Mouse (Mus musculus) limb, embryonic 11.5 days (tissue): ENCODE measurements at regions not wholly inside any gene's neighbourhood (a gene's known extent, or its start where the extent isn't known, plus 50 kb on each side); places are given as distances from the start of the nearest gene placed in this dataset.

Experiments used
- ATAC-seq: fragments of 200-750 bp; cut with Nextera tagmentation; 2 replicates; pipeline ENCODE4 v1.8.0; 2017; ENCODE audit warnings: low read depth; ENCODE audit not compliant: insufficient number of reproducible peaks, low FRiP score, low TSS enrichment
- DNase-seq: peaks from one replicate; pipeline ENCODE4 v3.0.0-alpha.2; 2015; ENCODE audit warnings: low spot score
- H3K27ac ChIP-seq: fragments of 300-500 bp; sonication (generic); replicated peaks from 2 replicates; pipeline ENCODE4 v1.5.1; 2014; ENCODE audit warnings: low read depth, mild to moderate bottlenecking, low read length
- H3K27me3 ChIP-seq: fragments of 300-500 bp; sonication (generic); 2 replicates; pipeline ENCODE4 v1.6.1; 2014; ENCODE audit warnings: mild to moderate bottlenecking, low read length, mixed read lengths; ENCODE audit not compliant: control insufficient read depth, insufficient read depth
- H3K36me3 ChIP-seq: fragments of 300-500 bp; sonication (generic); 2 replicates; pipeline ENCODE4 v1.6.1; 2014; ENCODE audit warnings: mild to moderate bottlenecking, low read length, moderate library complexity, mixed read lengths; ENCODE audit not compliant: control insufficient read depth, insufficient read depth
- H3K4me1 ChIP-seq: fragments of 300-500 bp; sonication (generic); 2 replicates; pipeline ENCODE4 v1.6.1; 2014; ENCODE audit warnings: low read length, mixed read lengths; ENCODE audit not compliant: control insufficient read depth, insufficient read depth
- H3K4me2 ChIP-seq: fragments of 300-500 bp; sonication (generic); 2 replicates; pipeline ENCODE4 v1.6.1; 2014; ENCODE audit warnings: low read depth, mild to moderate bottlenecking, moderate library complexity; ENCODE audit not compliant: severe bottlenecking
- H3K4me3 ChIP-seq: fragments of 300-500 bp; sonication (generic); 2 replicates; pipeline ENCODE4 v1.5.1; 2014; ENCODE audit warnings: low read depth, low read length
- H3K9ac ChIP-seq: fragments of 300-500 bp; sonication (generic); 2 replicates; pipeline ENCODE4 v1.6.1; 2014; ENCODE audit warnings: mild to moderate bottlenecking, low read length
- H3K9me3 ChIP-seq: fragments of 300-500 bp; sonication (generic); 2 replicates; pipeline ENCODE4 v1.6.1; 2016; ENCODE audit warnings: low read length; ENCODE audit not compliant: control insufficient read depth
- whole genome bisulfite sequencing: fragments of 180-500 bp; shearing (Covaris S2); extraction: QIAGEN DNeasy Blood & Tissue Kit; methylation state at CpG from one replicate; pipeline ENCODE4 v1.1.7; 2014; 5-methylcytosine and 5-hydroxymethylcytosine counted together

DNA sequence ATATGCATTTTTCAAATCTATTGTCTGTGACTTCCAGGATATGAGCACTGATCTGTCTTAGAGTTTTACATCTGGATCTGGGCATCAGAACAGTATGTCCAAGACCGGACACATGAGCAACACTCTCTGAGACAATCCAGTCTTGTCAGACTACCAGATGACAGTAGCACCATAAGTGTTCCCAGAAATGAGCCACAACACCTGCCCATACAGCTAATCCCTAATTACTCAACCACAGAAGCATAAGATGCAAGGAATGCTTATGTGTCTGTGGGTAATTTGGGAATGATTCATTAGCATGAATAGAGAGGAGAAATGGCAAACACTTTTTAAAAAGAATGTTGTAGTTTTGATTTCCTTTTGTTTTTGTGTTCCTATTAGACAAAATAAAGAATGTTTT lies 457.6 kb downstream of the Pros1 start:
- no peaks in the 10 kb centered on the region for H3K36me3 ChIP-seq
- ATAC-seq (no peak), DNase-seq (no peak)
- H3K9me3 ChIP-seq, result no peaks in the 10 kb centered on the region
- no peak overlapping the region for H3K27ac ChIP-seq
- H3K4me2 ChIP-seq, result no peak overlapping the region
- no peak overlapping the region for H3K4me3 ChIP-seq
- no peaks in the 10 kb centered on the region for H3K27me3 ChIP-seq
- H3K4me1 ChIP-seq, result no peaks in the 10 kb centered on the region
- no peak overlapping the region for H3K9ac ChIP-seq
- WGBS, result 95% methylated on average over 1 of the region's 1 CpGs

- Histone ChIP-seq H3K4me1 (no peaks in the 10 kb centered on the region), H3K36me3 (no peaks in the 10 kb centered on the region), H3K4me3 (no peak overlapping the region), H3K9ac (no peak overlapping the region), H3K27me3 (no peaks in the 10 kb centered on the region), H3K9me3 (no peaks in the 10 kb centered on the region), H3K27ac (no peak overlapping the region), H3K4me2 (no peak overlapping the region)
- ATAC-seq (no peak), DNase-seq (no peak)
- 96% methylated on average over 1 of the region's 1 CpGs for WGBS
Observed at GRCm38 (mm10) chr16:63313544-63313943, 459.4 kb downstream of the Pros1 start.

DNA sequence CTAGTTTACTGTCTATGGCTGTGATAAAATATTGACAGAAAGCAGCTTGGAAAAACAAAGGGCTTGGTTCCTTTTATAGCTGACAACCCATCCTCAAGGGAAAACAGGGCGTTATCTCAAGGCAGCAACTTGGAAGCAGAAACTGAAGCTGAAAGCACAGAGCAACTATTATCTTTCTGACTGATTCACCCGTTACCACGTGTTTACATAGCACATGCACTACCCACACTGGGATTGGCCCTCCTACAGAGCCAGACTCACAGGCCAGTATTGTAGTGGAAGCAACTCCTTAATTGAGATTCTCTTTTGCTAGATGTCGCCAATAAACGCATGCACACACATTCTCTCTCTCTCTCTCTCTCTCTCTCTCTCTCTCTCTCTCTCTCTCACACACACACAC lies 465.5 kb downstream of the Pros1 start:
- Histone ChIP-seq H3K36me3 (no peaks in the 10 kb centered on the region), H3K4me1 (no peaks in the 10 kb centered on the region), H3K27ac (no peak overlapping the region), H3K4me3 (no peak overlapping the region), H3K27me3 (no peaks in the 10 kb centered on the region), H3K4me2 (no peak overlapping the region), H3K9me3 (no peaks in the 10 kb centered on the region), H3K9ac (no peak overlapping the region)
- no peak for DNase-seq
- no peak for ATAC-seq
- 77% methylated on average over 5 of the region's 5 CpGs for WGBS

DNA sequence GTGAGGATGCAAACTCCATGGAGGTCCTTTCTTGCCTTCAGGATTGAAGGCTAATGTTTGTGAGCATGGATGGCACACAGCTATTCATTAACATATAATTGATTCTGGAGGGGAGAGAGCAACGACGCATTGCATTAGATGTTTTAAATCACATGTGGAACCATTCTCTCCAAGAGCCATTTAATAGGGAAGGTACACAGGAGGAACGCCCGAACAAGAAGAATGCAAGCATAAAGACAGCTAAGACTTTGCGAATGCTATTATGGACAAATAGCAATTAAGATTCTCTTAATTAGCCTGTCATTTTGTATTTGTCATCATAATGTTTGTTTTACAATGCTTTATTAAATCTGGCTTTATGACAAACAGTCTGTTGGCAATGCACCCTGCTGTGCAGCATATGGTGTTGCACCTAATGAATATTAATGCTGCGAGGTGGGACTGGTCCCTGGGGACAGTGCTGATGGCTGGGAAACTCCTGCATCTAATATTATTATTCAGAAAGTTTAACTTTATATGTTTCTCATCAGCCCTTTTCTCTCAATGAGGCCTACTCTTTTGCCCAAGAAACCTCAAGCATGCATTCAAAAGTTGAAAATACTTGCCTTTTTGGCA lies 497.5 kb downstream of the Pros1 start:
- Histone ChIP-seq H3K4me3 (no peak overlapping the region), H3K27me3 (no peaks in the 10 kb centered on the region), H3K9ac (no peak overlapping the region), H3K27ac (no peak overlapping the region), H3K4me2 (no peak overlapping the region), H3K4me1 (no peaks in the 10 kb centered on the region), H3K36me3 (no peaks in the 10 kb centered on the region), H3K9me3 (no peaks in the 10 kb centered on the region)
- ATAC-seq (no peak), DNase-seq (no peak)
- WGBS, result 50% methylated on average over 6 of the region's 6 CpGs

DNA sequence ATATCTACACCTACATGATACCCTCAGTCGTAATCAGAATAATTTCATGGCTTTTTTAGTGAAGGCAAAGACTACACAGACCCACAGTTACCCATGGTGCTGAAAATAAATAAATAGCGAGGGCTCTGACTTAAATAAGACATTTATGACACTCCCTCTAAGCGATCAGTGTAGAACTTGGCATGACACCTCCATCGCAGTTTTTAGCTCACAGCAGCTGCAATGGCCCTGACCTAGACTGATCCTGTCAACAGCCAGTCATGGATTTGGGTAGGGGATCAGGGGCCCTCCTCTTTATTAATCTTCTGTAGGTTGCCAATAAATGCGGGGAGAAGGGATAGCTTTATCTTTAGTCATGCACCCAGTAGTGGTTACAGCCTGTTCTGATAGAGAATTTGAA lies 494.1 kb downstream of the Epha3 start:
- DNase-seq (no peak), ATAC-seq (no peak)
- no peaks in the 10 kb centered on the region for H3K4me1 ChIP-seq
- no peaks in the 10 kb centered on the region for H3K27me3 ChIP-seq
- no peak overlapping the region for H3K4me2 ChIP-seq
- no peak overlapping the region for H3K4me3 ChIP-seq
- no peak overlapping the region for H3K27ac ChIP-seq
- H3K9ac ChIP-seq, result no peak overlapping the region
- H3K9me3 ChIP-seq, result no peaks in the 10 kb centered on the region
- 92% methylated on average over 5 of the region's 5 CpGs for WGBS
- no peaks in the 10 kb centered on the region for H3K36me3 ChIP-seq

DNA sequence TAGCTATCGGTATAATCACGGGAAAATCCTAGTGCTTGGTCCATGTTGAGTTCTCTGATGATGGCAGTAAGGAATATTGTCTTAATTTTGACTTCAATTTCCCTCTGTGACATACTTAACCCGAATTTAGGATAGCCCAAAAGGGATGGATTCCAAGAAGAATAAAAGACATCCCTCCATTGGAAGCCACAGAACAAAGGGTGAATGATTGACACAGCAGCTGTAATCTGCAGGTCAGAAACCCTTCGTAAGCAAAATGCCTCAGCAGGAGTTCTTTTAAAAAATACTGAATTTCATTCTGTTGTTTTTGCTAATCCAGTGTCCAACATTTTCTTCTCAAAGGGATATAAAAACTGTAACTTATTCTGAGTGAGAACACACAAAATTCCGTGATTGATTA lies 492.7 kb downstream of the Epha3 start:
- DNase-seq (no peak), ATAC-seq (no peak)
- Histone ChIP-seq H3K27me3 (no peaks in the 10 kb centered on the region), H3K9ac (no peak overlapping the region), H3K4me1 (no peaks in the 10 kb centered on the region), H3K27ac (no peak overlapping the region), H3K4me3 (no peak overlapping the region), H3K36me3 (no peaks in the 10 kb centered on the region), H3K4me2 (no peak overlapping the region), H3K9me3 (no peaks in the 10 kb centered on the region)
- 75% methylated on average over 5 of the region's 5 CpGs for WGBS

DNA sequence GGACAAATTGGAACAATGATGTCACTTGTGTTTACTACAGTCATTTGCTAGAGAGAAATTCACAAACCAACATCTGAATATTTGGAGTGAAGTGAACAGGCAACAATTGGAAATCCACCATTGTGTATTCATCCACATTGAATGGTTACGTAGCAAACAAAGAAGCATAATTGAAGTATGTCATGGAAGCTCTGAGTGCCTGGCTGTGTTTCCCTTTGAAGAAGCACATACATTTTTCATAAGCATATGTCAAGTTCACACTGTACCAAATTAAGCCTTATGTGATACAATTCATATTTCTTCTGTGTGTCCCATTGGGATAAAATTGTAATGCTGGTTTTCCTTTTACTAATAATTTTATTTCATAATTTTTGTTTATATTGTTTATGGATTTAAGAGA lies 459.0 kb downstream of the Epha3 start:
- no peak overlapping the region for H3K4me3 ChIP-seq
- ATAC-seq (no peak), DNase-seq (no peak)
- no peak overlapping the region for H3K4me2 ChIP-seq
- no peak overlapping the region for H3K27ac ChIP-seq
- H3K36me3 ChIP-seq, result no peaks in the 10 kb centered on the region
- no peaks in the 10 kb centered on the region for H3K27me3 ChIP-seq
- H3K4me1 ChIP-seq, result no peaks in the 10 kb centered on the region
- no peaks in the 10 kb centered on the region for H3K9me3 ChIP-seq
- no peak overlapping the region for H3K9ac ChIP-seq
- WGBS, result 89% methylated on average over 1 of the region's 1 CpGs

GRCm38 (mm10) chr16:63412656-63413055 lies 451.3 kb downstream of the Epha3 start:
- no peak overlapping the region for H3K27ac ChIP-seq
- H3K4me3 ChIP-seq, result no peak overlapping the region
- H3K4me1 ChIP-seq, result no peaks in the 10 kb centered on the region
- no peak overlapping the region for H3K9ac ChIP-seq
- H3K27me3 ChIP-seq, result no peaks in the 10 kb centered on the region
- no peak overlapping the region for H3K4me2 ChIP-seq
- ATAC-seq, result no peak
- 91% methylated on average over 1 of the region's 1 CpGs for WGBS
- no peaks in the 10 kb centered on the region for H3K9me3 ChIP-seq
- H3K36me3 ChIP-seq, result no peaks in the 10 kb centered on the region
- DNase-seq, result no peak

- Histone ChIP-seq H3K4me1 (no peaks in the 10 kb centered on the region), H3K36me3 (no peaks in the 10 kb centered on the region), H3K27me3 (peaks cover 6% of the 10 kb centered on the region; the same call in 1 of the 2 replicates), H3K9me3 (no peaks in the 10 kb centered on the region), H3K4me2 (no peak overlapping the region), H3K27ac (no peak overlapping the region), H3K4me3 (no peak overlapping the region), H3K9ac (no peak overlapping the region)
- ATAC-seq (peak; percentile 84), DNase-seq (peak; percentile 75)
- WGBS, result 5% methylated on average over 4 of the region's 4 CpGs
Observed at GRCm38 (mm10) chr16:63452301-63452700, 411.7 kb downstream of the Epha3 start.
